Mouse (Mus musculus) embryo, embryonic 10 days (tissue): ENCODE results near the gene Rbm14.

Experiments
- DNase-seq: peaks from one replicate; pipeline ENCODE4 v3.0.0-alpha.2; 2015; ENCODE audit warnings: low spot score

The Rbm14 gene

GRCm38 (mm10) chr19:4811063-4811908 lies at the start of gene Rbm14, which contains the start of gene Gm21992:
Rbm14 (minus strand) TSS chr19:4811634.
Gm21992 (minus strand) TSS chr19:4811612.
- peak; percentile 99 for DNase-seq

- no peak for DNase-seq
Measured at GRCm38 (mm10) chr19:4859081-4859480, 47.6 kb upstream of the Rbm14 start.

GRCm38 (mm10) chr19:4855951-4856350 lies 44.5 kb upstream of the Rbm14 start:
- DNase-seq = no peak

- no peak for DNase-seq
Measured at GRCm38 (mm10) chr19:4855470-4855820, 44.0 kb upstream of the Rbm14 start.

- peak; percentile 92 for DNase-seq
Measured at GRCm38 (mm10) chr19:4854552-4855469, 43.4 kb upstream of the Rbm14 start, which contains the start of gene Ctsf. Ctsf (plus strand) TSS chr19:4855130.

GRCm38 (mm10) chr19:4850281-4850680 lies 38.8 kb upstream of the Rbm14 start:
- no peak for DNase-seq

- no peak for DNase-seq
Measured at GRCm38 (mm10) chr19:4849800-4850199, 38.4 kb upstream of the Rbm14 start.

- DNase-seq = peak; percentile 60
Measured at GRCm38 (mm10) chr19:4847490-4847889, 36.1 kb upstream of the Rbm14 start.

GRCm38 (mm10) chr19:4845846-4846245 lies 34.4 kb upstream of the Rbm14 start:
- DNase-seq = no peak

GRCm38 (mm10) chr19:4842611-4843010 lies 31.2 kb upstream of the Rbm14 start:
- no peak for DNase-seq

- no peak for DNase-seq
Measured at GRCm38 (mm10) chr19:4840848-4841247, 29.4 kb upstream of the Rbm14 start.

- DNase-seq = peak; percentile 98
Measured at GRCm38 (mm10) chr19:4839149-4839548, 27.7 kb upstream of the Rbm14 start, which contains the start of the genes Ccs and Ccdc87. Ccs (minus strand) TSS chr19:4839332. Ccdc87 (plus strand) TSS chr19:4839366.

- DNase-seq = no peak
Measured at GRCm38 (mm10) chr19:4838526-4839140, 27.2 kb upstream of the Rbm14 start.

GRCm38 (mm10) chr19:4837049-4837448 lies 25.6 kb upstream of the Rbm14 start:
- no peak for DNase-seq

- DNase-seq = no peak
Measured at GRCm38 (mm10) chr19:4836096-4836495, 24.7 kb upstream of the Rbm14 start.

GRCm38 (mm10) chr19:4833977-4834376 lies 22.5 kb upstream of the Rbm14 start:
- DNase-seq = no peak

GRCm38 (mm10) chr19:4829156-4829555 lies 17.7 kb upstream of the Rbm14 start:
- no peak for DNase-seq

GRCm38 (mm10) chr19:4828444-4829114 lies 17.1 kb upstream of the Rbm14 start:
- DNase-seq = peak; percentile 25

- DNase-seq = no peak
Measured at GRCm38 (mm10) chr19:4820678-4821303, 9.4 kb upstream of the Rbm14 start.

- no peak for DNase-seq
Measured at GRCm38 (mm10) chr19:4817182-4817835, 5.9 kb upstream of the Rbm14 start.

GRCm38 (mm10) chr19:4813015-4813414 lies 1.6 kb upstream of the Rbm14 start:
- DNase-seq = peak; percentile 64
